11 mouse cellular contexts compared by ENCODE assay signal in genomic region chr11:51938817-51939589, GRCm38 (mm10). TPM values are rescaled to one million over a fixed set of nuclear protein-coding genes. Genes with fewer than 3 reads are reported as not detected.
A peak's percentile ranks its signal among the peaks of the same experiment; 100 is the strongest.
DNase-seq lines count a peak whose midpoint lies in the region; ATAC-seq and TF ChIP-seq lines count a peak whose summit lies in the region.
"Had no signal": no experiment of that assay in that cellular context is flagged by ENCODE, and none has a peak within 500 bp of the region (broad histone marks: within the 10 kb centered on the region; RNA-seq: fewer than 3 reads in every experiment).

No protein-coding gene starts in this region.

- no peak for DNase-seq in lung, adult 2 months
- DNase-seq in induced T-regulatory cell, adult 2 months (ENCODE audit: low read depth), result peak; percentile 66
- DNase-seq in embryo, embryonic 10.5 days (ENCODE audit: low spot score), result no peak
- no peak for DNase-seq in neural tube, embryonic 10.5 days (ENCODE audit: extremely low spot score, low spot score)
- no peak for DNase-seq in gastrocnemius, adult 8-10 months (ENCODE audit: low spot score in 2 of 2)
- DNase-seq in right cerebral cortex, postnatal 14 days, result no peak
- DNase-seq: heart, postnatal 14 days; kidney, postnatal 25 days had no signal

- ATAC-seq in lung, embryonic 15.5 days (ENCODE audit: borderline replicate concordance, extremely low read depth, low FRiP score, low TSS enrichment), result no peak
- ATAC-seq in neutrophil, adult 5-6 weeks (ENCODE audit: extremely low read depth, insufficient number of reproducible peaks, low FRiP score, poor library complexity, severe bottlenecking), result peak; percentile 79
- ATAC-seq: forebrain, embryonic 13.5 days had no signal

- H3K4me1 ChIP-seq in lung, embryonic 15.5 days, result peaks cover 21% of the 10 kb centered on the region
- peaks cover 15% of the 10 kb centered on the region for H3K4me1 ChIP-seq in lung, adult 2 months (ENCODE audit: control insufficient read depth, insufficient read depth, low read length)

- TF ChIP-seq POLR2A in lung, adult 2 months (IDR thresholded peaks at IDR 0.05; ENCODE audit: borderline replicate concordance, extremely low read depth, low read depth, low read length), result no peak

- no peaks in the 10 kb centered on the region for H3K27me3 ChIP-seq in lung, embryonic 15.5 days
- H3K27me3 ChIP-seq: forebrain, embryonic 13.5 days had no signal

- H3K9me3 ChIP-seq in lung, embryonic 15.5 days, result no peaks in the 10 kb centered on the region
- H3K9me3 ChIP-seq: forebrain, embryonic 13.5 days had no signal

- TF ChIP-seq CTCF in lung, adult 2 months (IDR thresholded peaks at IDR 0.05; ENCODE audit: insufficient read depth, low read length), result no peak

- H3K36me3 ChIP-seq in lung, embryonic 15.5 days, result no peaks in the 10 kb centered on the region

- H3K4me3 ChIP-seq in lung, embryonic 15.5 days, result no peak overlapping the region
- H3K4me3 ChIP-seq in lung, adult 2 months (replicated peaks; ENCODE audit: extremely low read depth, low read depth, low read length), result no peak overlapping the region
- H3K4me3 ChIP-seq: forebrain, embryonic 13.5 days had no signal

- no peak overlapping the region for H3K4me2 ChIP-seq in lung, embryonic 15.5 days
- H3K4me2 ChIP-seq: forebrain, embryonic 13.5 days had no signal

- no peak overlapping the region for H3K9ac ChIP-seq in lung, embryonic 15.5 days
- H3K9ac ChIP-seq: forebrain, embryonic 13.5 days had no signal

- peak overlapping the region; percentile 34; the same call in 1 of the 2 replicates for H3K27ac ChIP-seq in lung, embryonic 15.5 days
- H3K27ac ChIP-seq: forebrain, embryonic 13.5 days had no signal

- 72% methylated on average over 12 of the region's 12 CpGs for WGBS in lung, embryonic 15.5 days
- 64% methylated on average over 12 of the region's 12 CpGs for WGBS in lung, adult 2 months

RNA-seq across cellular contexts. Expression of gene Cdkn2aipnl, which starts 28.5 kb away (rescaled TPM):
- polyA plus RNA-seq in lung, embryonic 15.5 days (2015; fragmentation: Nextera tagmentation; extraction: Ambion mirVana), result 102 and 109 TPM in 2 replicates
- 18.7 and 19.7 TPM in 2 replicates for polyA plus RNA-seq in lung, adult 2 months (2012; rRNA removed)
- total RNA-seq in neutrophil, adult 5-6 weeks (2017), result 37.9 and 40.5 TPM in 2 replicates
- total RNA-seq in gastrocnemius, adult 8-10 months (2022), result 10 to 100 TPM; 26.1 to 41.4 (median 30.0) TPM
